Mouse (Mus musculus): ENCODE measurements at regions not wholly inside any gene's neighbourhood (a gene's known extent, or its start where the extent isn't known, plus 50 kb on each side); places are given as distances from the start of the nearest gene placed in this dataset.

- peak; percentile 39 for DNase-seq
These were observed 443.4 kb upstream of the Zmiz1 start for GRCm38 (mm10) chr14:25015288-25016238.

GRCm38 (mm10) chr14:25017860-25018259 lies 441.1 kb upstream of the Zmiz1 start:
- no peak for DNase-seq

- no peak for DNase-seq
These were observed 439.6 kb upstream of the Zmiz1 start for GRCm38 (mm10) chr14:25019306-25019905.

- no peak for DNase-seq
These were observed 436.3 kb upstream of the Zmiz1 start for GRCm38 (mm10) chr14:25022523-25023269.

GRCm38 (mm10) chr14:25023270-25023800 lies 435.6 kb upstream of the Zmiz1 start:
- DNase-seq: no peak

- no peak for DNase-seq
These were observed 433.9 kb upstream of the Zmiz1 start for GRCm38 (mm10) chr14:25025074-25025473.

- no peak for DNase-seq
These were observed 431.9 kb upstream of the Zmiz1 start for GRCm38 (mm10) chr14:25027076-25027475.

GRCm38 (mm10) chr14:25027842-25028241 lies 431.1 kb upstream of the Zmiz1 start:
- no peak for DNase-seq

- DNase-seq: no peak
These were observed 428.1 kb upstream of the Zmiz1 start for GRCm38 (mm10) chr14:25030881-25031280.

- DNase-seq: no peak
These were observed 427.0 kb upstream of the Zmiz1 start for GRCm38 (mm10) chr14:25031756-25032680.

GRCm38 (mm10) chr14:25032899-25033298 lies 426.1 kb upstream of the Zmiz1 start:
- no peak for DNase-seq

- no peak for DNase-seq
These were observed 416.7 kb upstream of the Zmiz1 start for GRCm38 (mm10) chr14:25042265-25042664.

GRCm38 (mm10) chr14:25044106-25044505 lies 414.9 kb upstream of the Zmiz1 start:
- DNase-seq: no peak

- no peak for DNase-seq
These were observed 414.1 kb upstream of the Zmiz1 start for GRCm38 (mm10) chr14:25044867-25045266.

GRCm38 (mm10) chr14:25050674-25051251 lies 408.2 kb upstream of the Zmiz1 start:
- no peak for DNase-seq

- no peak for DNase-seq
These were observed 406.8 kb upstream of the Zmiz1 start for GRCm38 (mm10) chr14:25052175-25052574.

- no peak for DNase-seq
These were observed 399.6 kb upstream of the Zmiz1 start for GRCm38 (mm10) chr14:25059351-25059750.

GRCm38 (mm10) chr14:25060285-25060684 lies 398.7 kb upstream of the Zmiz1 start:
- no peak for DNase-seq

GRCm38 (mm10) chr14:25063090-25063489 lies 395.9 kb upstream of the Zmiz1 start:
- no peak for DNase-seq

GRCm38 (mm10) chr14:25064190-25064947 lies 394.6 kb upstream of the Zmiz1 start:
- DNase-seq: no peak

- no peak for DNase-seq
These were observed 391.6 kb upstream of the Zmiz1 start for GRCm38 (mm10) chr14:25067435-25067834.
